Mouse (Mus musculus) hindbrain, embryonic 10.5 days (tissue): Measurements from ENCODE around the gene Pygo1. TPM values are rescaled to one million over a fixed set of nuclear protein-coding genes. Genes with fewer than 3 reads are reported as not detected.

Experiments used
- DNase-seq: peaks from one replicate; pipeline ENCODE4 v3.0.0-alpha.2; 2017; ENCODE audit warnings: low spot score
- H3K27ac ChIP-seq: fragments of 300-500 bp; sonication (generic); 2 replicates; pipeline ENCODE4 v1.5.1; 2016; ENCODE audit warnings: mild to moderate bottlenecking, moderate library complexity
- H3K27me3 ChIP-seq: fragments of 300-500 bp; sonication (generic); 2 replicates; pipeline ENCODE4 v1.6.1; 2016; ENCODE audit warnings: mild to moderate bottlenecking; ENCODE audit not compliant: poor library complexity, insufficient read depth, severe bottlenecking
- H3K36me3 ChIP-seq: fragments of 300-500 bp; sonication (generic); 2 replicates; pipeline ENCODE4 v1.6.1; 2016; ENCODE audit warnings: mild to moderate bottlenecking, moderate library complexity
- H3K4me1 ChIP-seq: fragments of 300-500 bp; sonication (generic); replicated peaks from 2 replicates; pipeline ENCODE4 v1.6.1; 2016; ENCODE audit warnings: mild to moderate bottlenecking
- H3K4me3 ChIP-seq: fragments of 300-500 bp; sonication (generic); 2 replicates; pipeline ENCODE4 v1.5.1; 2016; ENCODE audit warnings: mild to moderate bottlenecking, moderate library complexity
- H3K9me3 ChIP-seq: fragments of 300-500 bp; sonication (generic); 2 replicates; pipeline ENCODE4 v1.6.1; 2016; ENCODE audit warnings: mild to moderate bottlenecking, moderate library complexity
- WGBS: fragments of 180-500 bp; shearing (Covaris S2); methylation state at CpG from one replicate; pipeline ENCODE4 v1.1.7; 2016; 5-methylcytosine and 5-hydroxymethylcytosine counted together
- polyA plus RNA-seq: library from polyadenylated mRNA; unstranded; fragments of >200 nt; fragmentation: Nextera tagmentation; extraction: Ambion mirVana; gene quantifications from 2 replicates; pipeline ENCODE4 v1.2.1, GENCODE M21; 2016

Pygo1 gene
- 5.4 and 6.1 TPM in 2 replicates for polyA plus RNA-seq

DNA sequence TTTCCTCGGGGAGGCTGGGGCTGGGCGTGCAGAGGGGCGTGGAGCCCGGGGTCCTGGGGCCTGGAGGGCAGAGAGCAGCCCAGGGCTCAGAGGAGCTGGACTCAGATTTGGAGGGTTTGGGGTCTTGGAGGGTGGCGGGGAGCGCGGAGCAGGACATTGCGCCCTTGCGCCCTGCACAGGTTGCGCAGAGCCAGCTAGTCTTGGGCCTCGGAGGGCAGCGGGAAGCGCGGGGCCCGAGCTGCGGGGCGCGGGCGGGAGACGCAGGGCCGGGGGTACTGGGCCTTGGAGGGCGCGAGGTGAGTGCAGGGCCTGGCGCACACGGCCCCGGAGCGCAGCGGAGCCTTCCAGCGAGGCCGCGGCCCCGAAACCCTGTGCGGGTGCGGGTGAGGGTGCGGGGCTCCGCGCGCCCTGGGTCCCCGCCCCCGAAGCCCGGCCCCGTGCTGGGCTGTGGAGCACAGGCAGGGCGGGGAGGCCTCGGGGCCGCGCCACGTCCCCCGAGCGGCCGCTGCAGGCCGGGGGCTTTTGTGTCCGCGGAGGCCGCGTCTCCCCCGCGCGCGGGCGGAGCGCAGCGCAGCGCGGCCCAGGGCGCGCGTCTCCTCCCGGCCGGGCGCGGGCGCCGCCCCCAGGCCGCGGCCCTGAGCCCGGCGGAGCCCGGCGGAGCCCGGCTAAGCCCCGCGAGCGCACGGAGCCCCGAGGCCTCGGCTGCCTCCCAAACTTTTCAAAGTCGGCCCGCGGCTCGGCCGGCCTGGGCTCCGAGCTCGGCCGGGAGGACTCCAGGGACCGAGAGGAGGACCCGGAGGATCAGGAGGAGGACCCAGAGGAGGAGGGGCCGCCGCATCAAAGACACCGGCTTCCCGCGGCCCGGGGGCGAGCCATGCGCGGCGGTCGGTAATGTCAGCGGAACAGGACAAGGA lies at the start of gene Pygo1:
Pygo1 (plus strand) TSS at position 625 of the 914 bp plus-strand sequence.
- DNase-seq, result peak; percentile 77
- peaks cover 34% of the 10 kb centered on the region for H3K4me1 ChIP-seq
- peaks cover 17% of the 10 kb centered on the region; the same call in 1 of the 2 replicates for H3K36me3 ChIP-seq
- H3K27ac ChIP-seq, result peak within 1 kb of the TSS; percentile 95
- peak within 1 kb of the TSS; percentile 74 for H3K4me3 ChIP-seq
- under 1% methylated on average over 108 of the region's 108 CpGs for WGBS
- H3K9me3 ChIP-seq, result no peaks in the 10 kb centered on the region
- peaks cover 22% of the 10 kb centered on the region for H3K27me3 ChIP-seq

DNA sequence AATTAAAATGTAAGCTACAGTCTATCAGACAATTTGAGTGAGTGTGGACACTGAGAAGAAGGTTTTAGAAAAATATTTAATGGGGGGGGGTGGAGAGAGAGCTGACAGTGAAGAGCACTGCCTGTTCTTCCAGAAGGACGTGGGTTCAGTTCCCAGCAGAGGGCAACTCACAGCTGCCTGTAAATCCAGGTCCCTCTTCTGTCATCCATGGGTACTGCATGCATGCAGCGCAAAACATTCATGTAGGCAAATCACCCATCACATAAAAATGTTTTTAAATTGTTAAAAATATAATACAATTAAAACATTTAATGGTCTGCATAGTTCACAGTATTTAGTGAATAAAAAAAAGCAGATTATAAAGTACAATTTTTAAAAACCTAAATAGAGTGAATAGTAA lies 49.6 kb upstream of the Pygo1 start:
- no peak overlapping the region for H3K4me3 ChIP-seq
- H3K36me3 ChIP-seq, result peaks cover 53% of the 10 kb centered on the region
- peaks cover 68% of the 10 kb centered on the region for H3K4me1 ChIP-seq

DNA sequence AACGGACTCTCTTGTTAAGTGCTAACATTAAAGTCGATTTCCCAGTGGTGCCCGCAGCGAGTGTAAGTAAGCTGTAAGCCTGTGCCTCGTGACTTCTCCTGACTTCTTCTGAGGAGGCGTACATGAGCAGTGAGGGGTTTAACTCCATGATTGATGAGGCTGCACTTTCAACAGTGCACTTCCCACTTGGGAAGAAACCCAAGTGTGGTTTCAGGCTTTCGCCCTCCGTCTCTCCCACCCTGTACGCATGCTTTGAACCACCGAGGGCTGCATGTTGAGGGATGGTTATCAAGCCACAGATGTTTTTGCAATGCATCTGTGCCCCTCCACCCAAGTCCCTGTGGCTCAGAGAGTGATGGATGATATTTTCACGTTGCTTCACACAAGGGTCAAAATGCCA lies 47.5 kb upstream of the Pygo1 start:
- no peaks in the 10 kb centered on the region for H3K9me3 ChIP-seq
- WGBS, result 35% methylated on average over 11 of the region's 11 CpGs
- peaks cover 56% of the 10 kb centered on the region for H3K36me3 ChIP-seq
- peak overlapping the region; percentile 93 for H3K27ac ChIP-seq
- H3K27me3 ChIP-seq, result no peaks in the 10 kb centered on the region
- peaks cover 65% of the 10 kb centered on the region for H3K4me1 ChIP-seq
- DNase-seq, result peak; percentile 57
- H3K4me3 ChIP-seq, result peak overlapping the region; percentile 18

More for the DNA sequence above, 49.6 kb upstream of the Pygo1 start:
- H3K27ac ChIP-seq, result no peak overlapping the region
- WGBS, result 90% methylated on average over 2 of the region's 2 CpGs
- no peaks in the 10 kb centered on the region for H3K27me3 ChIP-seq
- no peaks in the 10 kb centered on the region for H3K9me3 ChIP-seq
- no peak for DNase-seq

DNA sequence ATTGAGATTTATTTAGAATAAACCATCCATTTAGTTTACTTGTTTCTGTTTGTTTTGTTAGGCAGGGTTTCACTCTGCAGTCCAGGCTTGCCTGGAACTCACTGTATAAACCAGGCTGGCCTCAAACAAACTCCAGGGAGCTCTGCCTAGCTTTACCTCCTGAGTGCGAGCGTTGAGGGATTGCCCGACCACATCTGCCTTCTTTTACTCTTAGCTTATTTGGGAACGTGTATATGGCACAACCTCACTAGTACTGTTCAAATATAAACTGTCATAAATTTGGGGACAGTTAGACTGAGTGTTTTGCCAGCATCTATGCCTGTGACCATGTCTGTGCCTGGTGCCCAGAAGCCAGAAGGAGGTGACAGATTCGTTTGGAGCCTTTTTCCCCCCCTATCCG lies 46.8 kb upstream of the Pygo1 start:
- Histone ChIP-seq H3K9me3 (no peaks in the 10 kb centered on the region), H3K36me3 (peaks cover 50% of the 10 kb centered on the region), H3K4me1 (peaks cover 71% of the 10 kb centered on the region), H3K27ac (peak overlapping the region; percentile 93), H3K27me3 (no peaks in the 10 kb centered on the region), H3K4me3 (no peak overlapping the region)
- DNase-seq, result no peak
- WGBS, result 42% methylated on average over 6 of the region's 6 CpGs

DNA sequence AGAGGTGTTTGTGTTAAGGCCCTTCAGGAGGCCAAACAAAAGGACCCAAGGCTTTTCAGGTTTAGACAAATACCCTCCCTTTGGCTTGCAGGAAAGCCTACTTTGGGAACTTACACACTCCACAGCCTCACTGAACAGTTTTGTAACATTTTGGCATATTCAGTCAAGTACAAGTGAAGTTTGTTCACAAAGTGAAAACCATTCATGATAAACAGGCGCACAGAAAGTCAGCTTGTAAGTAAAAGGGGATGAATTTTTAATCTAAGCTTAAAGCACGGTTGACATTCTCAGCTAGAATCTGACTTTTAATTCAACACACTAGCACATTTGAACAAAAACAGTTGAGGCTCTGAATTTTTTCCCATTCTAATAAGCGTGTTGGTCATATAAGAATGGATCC lies 45.8 kb upstream of the Pygo1 start:
- H3K4me1 ChIP-seq, result peaks cover 76% of the 10 kb centered on the region
- peaks cover 41% of the 10 kb centered on the region for H3K36me3 ChIP-seq
- WGBS, result 45% methylated on average over 3 of the region's 3 CpGs
- H3K27me3 ChIP-seq, result no peaks in the 10 kb centered on the region
- no peaks in the 10 kb centered on the region for H3K9me3 ChIP-seq
- no peak for DNase-seq
- H3K4me3 ChIP-seq, result no peak overlapping the region
- peak overlapping the region; percentile 93 for H3K27ac ChIP-seq

DNA sequence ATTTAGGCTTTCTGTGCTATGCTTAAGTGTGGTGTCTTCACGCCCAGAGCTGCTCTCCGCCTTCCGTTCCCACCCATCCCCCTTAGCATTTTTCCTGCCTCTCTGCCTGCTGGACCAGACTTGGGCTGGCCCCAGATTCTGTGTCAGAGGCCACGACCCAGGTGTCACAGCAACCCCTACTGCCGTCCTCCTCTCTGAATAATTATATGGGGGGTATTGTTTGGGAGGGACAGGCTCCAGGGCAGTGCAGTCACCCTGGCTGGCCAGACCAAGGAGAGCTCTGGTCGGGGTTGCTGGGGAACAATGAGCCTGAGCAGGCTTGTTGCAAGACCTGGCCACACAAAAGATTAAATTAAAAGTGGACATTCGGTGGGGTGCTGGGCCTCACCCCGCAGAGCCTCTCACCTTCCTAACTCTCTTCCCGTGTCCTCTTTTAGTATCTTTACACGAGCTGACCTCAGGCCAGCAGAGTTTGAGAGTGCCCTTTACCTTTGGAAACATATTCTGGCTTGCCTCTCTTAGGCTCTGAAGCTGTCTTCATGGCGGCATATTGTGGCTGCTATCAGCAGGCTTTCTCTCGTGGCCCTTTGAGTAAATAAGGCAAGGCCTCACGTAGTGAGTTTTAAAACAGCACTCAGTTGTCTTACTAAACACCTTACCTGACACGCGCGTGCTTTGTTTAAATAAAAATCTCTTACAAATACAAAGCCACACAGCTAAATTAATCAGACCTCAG lies 45.1 kb upstream of the Pygo1 start:
- Histone ChIP-seq H3K4me1 (peaks cover 76% of the 10 kb centered on the region), H3K27ac (peak overlapping the region; percentile 93), H3K27me3 (no peaks in the 10 kb centered on the region), H3K9me3 (no peaks in the 10 kb centered on the region), H3K4me3 (peak overlapping the region; percentile 31), H3K36me3 (peaks cover 39% of the 10 kb centered on the region)
- DNase-seq, result peak; percentile 93
- WGBS, result 12% methylated on average over 16 of the region's 16 CpGs

DNA sequence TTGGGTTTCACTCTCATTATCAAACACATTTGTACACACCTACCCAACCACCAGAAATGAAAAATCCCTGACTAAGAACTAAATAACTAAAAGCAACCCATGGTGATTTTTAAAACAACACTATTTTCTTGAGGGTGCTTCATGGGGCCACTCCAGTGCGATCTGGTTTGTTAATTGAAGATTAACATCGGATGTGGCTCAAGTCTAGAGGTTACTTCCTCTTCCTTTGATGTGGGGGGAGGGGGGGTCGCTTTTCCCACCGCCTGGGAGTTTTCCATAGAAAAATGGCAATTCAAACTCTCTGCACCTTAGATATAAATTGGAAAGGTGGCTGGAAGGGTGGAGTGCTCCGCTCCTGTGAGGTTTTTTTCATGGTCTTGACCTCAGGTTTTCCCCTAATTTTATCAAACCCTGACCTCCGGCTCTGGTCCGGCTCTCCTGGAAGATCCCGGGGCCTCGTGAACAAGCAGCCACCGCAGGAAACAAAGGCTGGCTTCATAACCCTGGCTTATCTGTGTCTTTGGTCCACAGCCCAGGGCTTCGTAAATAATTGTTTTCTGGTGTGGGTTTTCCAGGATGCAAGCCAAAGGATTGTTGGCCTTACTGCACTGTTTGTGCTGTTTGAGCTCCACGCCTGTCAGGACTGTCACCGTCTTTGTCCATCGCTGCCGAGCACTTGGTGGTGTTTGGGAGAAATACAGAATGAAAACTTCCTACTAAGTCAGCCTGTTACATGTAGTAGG lies 44.2 kb upstream of the Pygo1 start:
- Histone ChIP-seq H3K36me3 (peaks cover 39% of the 10 kb centered on the region), H3K9me3 (no peaks in the 10 kb centered on the region), H3K27ac (peak overlapping the region; percentile 93), H3K27me3 (no peaks in the 10 kb centered on the region), H3K4me1 (peaks cover 76% of the 10 kb centered on the region), H3K4me3 (0 out of 2 replicates have a peak overlapping the region, but pooled peaks have one; percentile 16)
- peak; percentile 49 for DNase-seq
- 12% methylated on average over 15 of the region's 15 CpGs for WGBS

DNA sequence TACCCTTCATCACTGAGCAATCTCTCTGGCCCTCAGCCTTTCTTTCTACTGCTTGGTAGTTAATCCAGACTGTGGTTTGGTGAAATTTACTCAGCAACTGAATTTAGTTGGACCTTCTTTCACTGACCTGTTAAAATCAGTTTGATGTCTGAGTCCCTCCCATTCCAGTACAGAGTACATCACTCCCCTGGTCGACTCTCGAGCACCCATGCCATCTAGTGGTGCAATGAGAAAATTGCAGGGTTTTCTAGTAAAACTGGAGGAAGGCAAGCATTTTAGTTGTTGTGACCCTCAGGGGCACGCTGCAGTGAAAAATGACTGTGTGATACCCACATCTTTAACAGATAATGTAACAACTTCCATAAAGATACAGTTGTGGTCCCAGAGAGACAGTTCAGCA lies 41.5 kb upstream of the Pygo1 start:
- Histone ChIP-seq H3K36me3 (peaks cover 51% of the 10 kb centered on the region), H3K4me1 (peaks cover 50% of the 10 kb centered on the region), H3K4me3 (no peak overlapping the region), H3K27ac (peak overlapping the region; percentile 16; the same call in 1 of the 2 replicates), H3K9me3 (no peaks in the 10 kb centered on the region), H3K27me3 (no peaks in the 10 kb centered on the region)
- peak; percentile 63 for DNase-seq
- WGBS, result 20% methylated on average over 3 of the region's 3 CpGs

DNA sequence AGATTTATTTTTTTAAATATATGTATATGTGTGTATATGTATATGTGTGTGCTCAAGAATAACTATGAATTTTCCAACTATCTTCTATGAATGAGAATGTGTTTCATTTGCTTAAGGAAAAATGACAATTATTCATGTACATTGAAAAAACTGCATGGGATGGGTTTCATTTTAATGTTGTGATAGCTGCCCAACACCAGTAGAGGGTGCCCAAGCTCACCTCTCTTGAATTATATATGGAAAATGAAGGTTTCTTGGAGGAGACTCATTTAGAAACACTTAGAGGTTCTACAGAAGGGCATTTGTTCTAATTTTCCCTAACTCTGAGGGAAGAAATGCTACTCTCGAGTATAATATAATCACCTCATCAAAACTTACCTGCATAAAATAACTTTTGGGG lies 35.7 kb upstream of the Pygo1 start:
- no peak for DNase-seq
- Histone ChIP-seq H3K4me3 (no peak overlapping the region), H3K27ac (no peak overlapping the region), H3K4me1 (no peaks in the 10 kb centered on the region), H3K9me3 (no peaks in the 10 kb centered on the region), H3K36me3 (peaks cover 87% of the 10 kb centered on the region), H3K27me3 (no peaks in the 10 kb centered on the region)
- WGBS, result 81% methylated on average over 1 of the region's 1 CpGs

DNA sequence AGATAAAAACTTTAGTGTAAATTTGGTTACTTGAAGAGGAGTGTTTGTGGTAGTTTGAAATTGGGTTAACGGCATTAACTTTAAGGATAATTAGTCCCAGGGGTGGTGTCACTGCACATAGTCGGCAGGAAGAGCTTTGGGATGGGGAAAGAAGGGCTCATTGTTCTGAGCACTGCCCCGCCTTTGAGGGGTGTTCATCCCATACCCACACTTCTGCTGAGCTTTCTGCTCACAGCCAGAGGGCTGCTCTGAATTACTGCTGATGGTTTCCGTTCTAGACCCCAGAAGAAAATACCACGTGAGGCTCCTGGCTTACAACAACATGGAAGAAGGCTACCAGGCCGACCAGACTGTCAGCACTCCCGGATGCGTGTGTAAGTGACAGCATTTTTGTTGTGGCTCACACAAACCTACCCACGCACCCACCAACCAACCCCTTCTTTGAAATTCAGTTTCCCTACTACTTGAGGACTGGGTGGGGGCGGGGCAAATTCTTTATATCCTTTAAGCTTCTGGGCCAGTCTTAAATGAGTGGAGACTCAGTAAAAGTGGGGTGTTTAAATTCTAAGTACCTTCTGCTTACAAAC lies 34.9 kb upstream of the Pygo1 start:
- WGBS, result 75% methylated on average over 10 of the region's 10 CpGs
- peaks cover 88% of the 10 kb centered on the region for H3K36me3 ChIP-seq
- no peak overlapping the region for H3K4me3 ChIP-seq
- no peak for DNase-seq
- no peaks in the 10 kb centered on the region for H3K4me1 ChIP-seq
- H3K9me3 ChIP-seq, result no peaks in the 10 kb centered on the region
- H3K27ac ChIP-seq, result no peak overlapping the region
- H3K27me3 ChIP-seq, result no peaks in the 10 kb centered on the region

DNA sequence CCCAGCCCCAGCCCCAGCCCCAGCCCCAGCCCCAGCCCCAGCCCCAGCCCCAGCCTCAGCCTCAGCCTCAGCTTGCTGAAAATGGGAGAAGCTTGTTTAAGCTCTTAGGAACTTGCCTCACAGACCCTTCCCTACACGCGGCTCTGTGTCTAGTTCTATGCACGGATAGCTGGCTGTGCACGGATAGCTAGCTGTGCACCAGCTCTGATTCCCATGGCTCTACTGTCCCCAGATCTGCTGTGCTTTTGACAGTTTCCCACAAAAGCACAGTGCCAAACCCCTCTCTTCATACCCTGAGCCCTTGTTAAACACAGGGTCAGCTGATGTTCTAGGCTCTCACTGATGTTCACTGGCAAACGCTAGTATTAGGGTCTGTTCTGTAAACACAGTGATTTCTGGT lies 32.7 kb upstream of the Pygo1 start:
- WGBS, result 92% methylated on average over 5 of the region's 5 CpGs
- no peaks in the 10 kb centered on the region for H3K27me3 ChIP-seq
- peaks cover 67% of the 10 kb centered on the region for H3K36me3 ChIP-seq
- no peak for DNase-seq
- H3K27ac ChIP-seq, result no peak overlapping the region
- H3K9me3 ChIP-seq, result no peaks in the 10 kb centered on the region
- H3K4me1 ChIP-seq, result no peaks in the 10 kb centered on the region
- H3K4me3 ChIP-seq, result no peak overlapping the region

DNA sequence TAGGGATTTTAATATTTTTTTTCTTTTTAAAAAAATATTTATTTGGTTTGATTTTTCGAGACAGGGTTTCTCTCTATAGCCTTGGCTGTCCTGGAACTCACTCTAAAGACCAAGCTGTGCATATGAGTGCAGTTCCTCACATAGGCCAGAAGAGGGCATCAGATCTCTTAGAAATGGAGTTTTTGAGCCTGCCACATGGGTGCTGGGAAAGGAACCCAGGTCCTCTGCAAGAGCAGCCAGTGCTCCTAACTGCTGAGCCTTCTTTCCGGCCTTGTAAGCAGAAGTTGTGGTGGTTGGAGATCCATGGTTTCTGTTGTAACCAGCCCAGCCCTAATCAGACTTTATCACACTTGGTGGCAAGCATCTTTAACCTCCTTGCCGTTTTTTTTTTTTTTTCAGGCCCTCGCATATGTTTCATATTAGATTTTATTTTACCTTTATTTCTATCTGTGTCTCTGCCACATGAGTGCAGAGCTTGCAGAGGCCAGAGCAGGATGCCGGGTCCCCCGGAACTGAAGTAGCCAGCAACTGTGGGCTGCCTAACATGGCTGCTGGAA lies 30.6 kb upstream of the Pygo1 start:
- H3K9me3 ChIP-seq, result no peaks in the 10 kb centered on the region
- 96% methylated on average over 6 of the region's 6 CpGs for WGBS
- H3K4me1 ChIP-seq, result no peaks in the 10 kb centered on the region
- H3K27ac ChIP-seq, result no peak overlapping the region
- DNase-seq, result no peak
- H3K4me3 ChIP-seq, result no peak overlapping the region
- peaks cover 58% of the 10 kb centered on the region for H3K36me3 ChIP-seq
- no peaks in the 10 kb centered on the region for H3K27me3 ChIP-seq
